Mouse (Mus musculus) spleen, adult 12 weeks (tissue): ENCODE measurements around the gene Rfx2.

Experiments
- DNase-seq: peaks from one replicate; pipeline ENCODE4 v3.0.0; 2022; ENCODE audit warnings: low spot score

Rfx2 gene

DNA sequence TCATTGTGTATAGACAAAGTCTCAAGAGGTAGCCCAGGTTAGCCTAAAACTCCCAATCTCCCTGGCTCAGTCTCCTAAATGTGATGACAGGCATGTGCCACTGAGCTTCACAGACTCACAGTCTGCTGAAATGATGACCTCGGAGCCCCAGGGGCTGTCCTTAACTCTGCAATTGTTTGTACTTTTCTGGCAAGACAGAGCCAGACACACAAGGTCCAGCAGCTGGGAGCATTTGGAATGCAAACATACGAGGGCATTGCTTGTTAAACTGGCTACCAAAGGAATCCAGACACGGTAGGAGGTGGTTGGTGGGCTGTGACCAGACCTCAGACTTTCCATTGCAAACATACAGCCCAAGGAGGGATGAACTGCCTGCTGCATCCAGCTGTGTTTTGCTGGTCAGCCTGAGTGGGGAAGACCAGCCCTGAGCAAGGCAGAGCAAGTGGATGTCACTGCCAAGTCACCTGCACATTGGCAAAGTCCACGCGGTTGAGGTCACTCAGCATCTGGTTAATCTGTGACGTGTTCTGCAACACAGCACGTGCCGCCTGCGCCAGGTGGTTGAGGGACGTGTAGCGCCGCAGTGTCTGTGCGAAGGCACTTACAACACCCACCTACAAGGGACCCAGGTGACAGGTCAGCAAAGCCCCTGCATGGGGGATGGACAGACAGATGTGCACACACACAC lies 50.4 kb downstream of the Rfx2 start:
- no peak for DNase-seq

DNA sequence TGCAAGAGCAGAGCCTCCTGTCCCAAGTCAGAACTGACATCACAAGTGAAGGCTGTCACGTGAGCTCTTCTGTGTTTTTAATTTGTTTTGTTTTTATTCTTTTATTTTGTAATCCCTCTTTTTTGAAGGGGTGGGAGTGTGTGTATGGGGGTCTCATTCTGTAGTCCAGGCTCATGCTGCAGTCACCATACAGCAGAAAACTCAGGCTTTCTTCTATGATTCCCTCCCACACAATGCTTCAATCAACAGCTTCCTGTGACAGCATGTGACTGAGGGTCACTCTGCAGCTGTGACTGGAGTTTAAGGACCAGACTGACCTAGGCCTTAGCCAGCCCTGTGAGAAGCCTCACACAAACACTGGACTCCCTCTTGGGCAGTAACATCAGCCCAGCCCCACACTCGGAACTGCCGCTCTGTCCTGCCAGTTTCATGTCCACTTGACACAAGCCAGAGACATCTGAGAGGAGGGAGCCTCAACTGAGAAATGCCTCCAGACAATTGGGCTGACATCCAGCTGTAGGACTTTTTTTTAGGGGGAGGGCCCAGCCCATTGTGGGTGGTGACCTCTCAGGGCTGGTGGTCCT lies 51.9 kb downstream of the Rfx2 start:
- DNase-seq = no peak

GRCm38 (mm10) chr17:56777568-56777967 lies 53.2 kb downstream of the Rfx2 start:
- DNase-seq = no peak

- DNase-seq = no peak
Observed at GRCm38 (mm10) chr17:56769950-56770349, 60.9 kb downstream of the Rfx2 start, which contains the start of gene Prr22. Gene Prr22, plus strand, starts transcription at chr17:56770250.

- no peak for DNase-seq
Observed at GRCm38 (mm10) chr17:56768941-56769340, 61.9 kb downstream of the Rfx2 start.

- DNase-seq = no peak
Observed at GRCm38 (mm10) chr17:56767531-56768135, 63.2 kb downstream of the Rfx2 start.

GRCm38 (mm10) chr17:56766631-56767405 lies 64.0 kb downstream of the Rfx2 start:
- DNase-seq = no peak

- no peak for DNase-seq
Observed at GRCm38 (mm10) chr17:56765431-56765830, 65.4 kb downstream of the Rfx2 start.

- DNase-seq = peak; percentile 87
Observed at GRCm38 (mm10) chr17:56764474-56765354, 66.1 kb downstream of the Rfx2 start, which contains the start of gene Dus3l. Gene Dus3l, plus strand, starts transcription at chr17:56764757.

DNA sequence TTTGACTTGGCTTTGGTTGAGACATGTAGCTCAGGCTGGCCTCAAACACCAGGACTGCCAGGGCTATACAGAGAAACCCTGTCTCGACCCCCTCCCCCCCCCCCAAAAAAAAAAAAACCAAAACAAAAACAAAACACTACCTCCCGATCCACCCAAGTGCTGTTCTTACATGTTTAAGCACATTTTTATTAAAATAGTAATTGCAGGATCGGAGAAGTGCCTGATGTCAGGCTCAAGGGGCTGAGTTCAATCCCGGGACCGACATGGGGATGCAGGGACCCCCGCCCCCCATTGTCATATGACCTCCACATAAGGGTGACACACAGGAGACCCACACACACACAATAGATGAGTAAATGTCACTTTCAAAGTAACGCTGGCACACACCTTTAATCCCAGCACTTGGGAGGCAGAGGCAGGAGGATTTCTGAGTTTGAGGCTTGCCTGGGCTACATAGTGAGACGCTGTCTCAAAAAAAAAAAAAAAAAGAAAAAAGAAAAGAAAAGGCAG lies 67.0 kb downstream of the Rfx2 start:
- no peak for DNase-seq

- DNase-seq = peak; percentile 72
Observed at GRCm38 (mm10) chr17:56762769-56763731, 67.8 kb downstream of the Rfx2 start.

- peak; percentile 80 for DNase-seq
Observed at GRCm38 (mm10) chr17:56761991-56762410, 68.8 kb downstream of the Rfx2 start.

DNA sequence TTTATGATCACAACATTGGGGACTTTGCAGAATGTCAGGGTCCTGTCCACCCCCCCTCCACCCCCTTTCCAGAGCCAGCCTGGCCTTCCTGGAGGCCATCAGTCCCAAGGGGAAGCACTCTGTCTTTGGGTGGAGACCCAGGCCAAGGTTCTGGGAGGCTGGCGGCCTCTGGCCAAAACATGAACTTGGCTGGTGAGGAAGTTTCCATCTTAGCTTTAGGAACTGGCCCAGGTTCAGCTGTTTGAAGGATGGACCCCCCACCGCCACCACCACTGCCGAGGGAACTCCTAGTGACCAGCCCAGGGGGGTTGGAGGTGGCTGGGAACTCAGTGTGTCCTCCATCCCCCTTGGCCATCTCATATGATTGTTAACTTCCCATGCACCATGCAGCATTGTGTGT lies 69.7 kb downstream of the Rfx2 start:
- DNase-seq = no peak

- DNase-seq = no peak
Observed at GRCm38 (mm10) chr17:56759261-56759660, 71.6 kb downstream of the Rfx2 start.

- DNase-seq = peak; percentile 64
Observed at GRCm38 (mm10) chr17:56758132-56758531, 72.7 kb downstream of the Rfx2 start.

GRCm38 (mm10) chr17:56757416-56758123 lies 73.2 kb downstream of the Rfx2 start, which contains the start of gene Nrtn:
Gene Nrtn, minus strand, starts transcription at chr17:56757530.
- DNase-seq = peak; percentile 78

DNA sequence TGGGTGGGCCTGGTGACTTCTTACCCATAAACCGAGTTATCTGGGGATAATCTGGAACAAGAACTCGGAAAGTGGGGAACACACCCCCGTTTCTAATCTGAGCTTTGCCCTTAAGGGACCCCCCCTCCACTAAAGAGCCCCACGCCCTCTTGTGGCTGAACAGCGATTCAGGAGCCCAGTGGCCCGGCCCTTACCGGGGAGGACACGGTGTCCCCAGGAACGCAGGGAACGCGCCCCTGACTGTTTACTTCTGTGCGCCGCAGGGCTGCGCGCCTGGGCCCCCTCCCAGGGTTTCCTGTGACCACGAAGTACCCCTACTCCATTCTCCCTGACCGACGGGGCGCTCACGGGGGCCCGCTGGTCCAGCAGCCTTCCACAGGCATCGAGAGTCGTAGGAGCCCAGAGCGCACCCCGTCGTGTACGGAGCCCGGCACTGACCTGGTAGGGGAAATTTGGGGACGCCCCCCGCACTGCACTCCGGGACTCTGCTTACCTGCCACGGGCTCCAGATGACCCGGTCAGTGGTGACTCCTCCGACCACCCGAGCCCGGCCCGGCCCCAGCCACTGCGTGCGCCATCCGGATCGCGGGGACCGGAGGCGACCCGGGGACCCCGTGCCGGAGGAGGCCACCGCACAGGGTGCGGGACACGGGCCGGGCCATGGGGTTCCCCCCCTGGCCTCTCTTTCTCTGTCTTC lies 74.0 kb downstream of the Rfx2 start:
- DNase-seq = no peak

DNA sequence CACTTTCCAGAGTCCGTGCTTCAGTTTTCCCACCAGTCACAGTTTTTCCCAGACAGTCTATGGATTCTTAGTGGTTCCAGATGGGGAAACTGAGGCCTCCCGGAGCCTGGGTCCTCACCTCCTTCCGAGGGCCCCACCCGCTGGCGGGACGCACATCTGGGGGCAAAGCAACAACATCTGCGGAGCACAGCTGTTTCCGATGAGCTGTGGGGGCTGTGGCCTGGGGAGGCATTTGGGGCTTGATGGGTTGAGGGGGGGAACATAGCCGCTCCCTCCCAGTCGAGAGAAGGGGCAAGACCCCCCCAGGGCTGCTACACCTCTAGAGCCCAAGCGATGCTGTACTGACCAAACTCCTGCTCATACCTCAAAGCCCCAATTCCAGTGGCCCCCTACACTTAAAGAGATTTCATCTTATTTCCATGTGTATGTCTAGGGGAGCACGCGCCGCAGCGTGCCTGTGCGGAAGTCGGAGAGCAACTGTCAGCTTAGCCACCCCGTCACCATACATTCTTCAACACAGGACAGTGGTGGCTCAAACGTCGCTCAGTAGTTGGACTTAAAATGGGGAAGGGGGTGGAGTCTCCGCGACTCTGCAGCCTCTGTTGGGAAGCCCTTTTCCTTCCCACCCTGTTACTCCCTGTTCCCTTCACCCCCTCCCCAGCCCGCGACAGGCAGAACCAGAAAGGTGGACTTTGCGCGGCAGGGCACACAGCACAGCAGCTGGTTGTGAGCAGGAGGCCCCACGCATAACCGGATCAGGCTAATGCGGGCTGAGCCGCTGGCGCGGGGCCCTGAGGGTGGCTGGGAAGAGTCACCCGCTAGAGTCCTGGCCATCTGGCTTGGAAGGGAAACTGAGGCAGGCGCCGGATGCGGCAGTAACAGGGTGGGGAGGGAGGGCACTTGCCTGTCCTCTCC lies 76.3 kb downstream of the Rfx2 start:
- no peak for DNase-seq
